Mouse (Mus musculus): Measurements from ENCODE around the gene Slitrk6. TPM values are rescaled to one million over a fixed set of nuclear protein-coding genes. Genes with fewer than 3 reads are reported as not detected.

Gene Slitrk6
- polyA plus RNA-seq, 1 experiment from 2014 or later: 0.04 TPM

- ATAC-seq (no peak), DNase-seq (no peak)
- no peaks in the 10 kb centered on the region for H3K27me3 ChIP-seq (ENCODE audit: insufficient read depth, low read length)
- H3K36me3 ChIP-seq (replicated peaks; ENCODE audit: insufficient read depth, low read length): no peaks in the 10 kb centered on the region
- H3K4me1 ChIP-seq (ENCODE audit: insufficient read depth): no peaks in the 10 kb centered on the region
- no peak overlapping the region for H3K4me3 ChIP-seq (ENCODE audit: low read depth, low read length)
- no peak overlapping the region for H3K27ac ChIP-seq (ENCODE audit: low read depth)
- TF ChIP-seq EP300 (IDR thresholded peaks at IDR 0.05; ENCODE audit: low read depth): no peak
- no peak for TF ChIP-seq CTCF (IDR thresholded peaks at IDR 0.05; ENCODE audit: low read depth)
- no peaks in the 10 kb centered on the region for H3K9me3 ChIP-seq (ENCODE audit: low read length)
- no peak overlapping the region for H3K9ac ChIP-seq (replicated peaks)
- H3K4me2 ChIP-seq (ENCODE audit: low read depth, low read length): no peak overlapping the region
- 79% methylated on average over 7 of the region's 7 CpGs for WGBS (ENCODE audit: insufficient replicate concordance)
Observed at GRCm38 (mm10) chr14:110739861-110740260, 15.1 kb downstream of the Slitrk6 start.

- TF ChIP-seq EP300 (IDR thresholded peaks at IDR 0.05; ENCODE audit: low read depth) (no peak), CTCF (IDR thresholded peaks at IDR 0.05; ENCODE audit: low read depth) (no peak)
- DNase-seq (no peak), ATAC-seq (no peak)
- no peak overlapping the region for H3K27ac ChIP-seq (ENCODE audit: low read depth)
- no peaks in the 10 kb centered on the region for H3K27me3 ChIP-seq (ENCODE audit: insufficient read depth, low read length)
- H3K9ac ChIP-seq (replicated peaks): no peak overlapping the region
- H3K36me3 ChIP-seq (replicated peaks; ENCODE audit: insufficient read depth, low read length): no peaks in the 10 kb centered on the region
- H3K4me3 ChIP-seq (ENCODE audit: low read depth, low read length): no peak overlapping the region
- H3K4me1 ChIP-seq (ENCODE audit: insufficient read depth): no peaks in the 10 kb centered on the region
- 70% methylated on average over 1 of the region's 1 CpGs for WGBS (ENCODE audit: insufficient replicate concordance)
- no peaks in the 10 kb centered on the region for H3K9me3 ChIP-seq (ENCODE audit: low read length)
- H3K4me2 ChIP-seq (ENCODE audit: low read depth, low read length): no peak overlapping the region
Observed at GRCm38 (mm10) chr14:110739368-110739767, 15.6 kb downstream of the Slitrk6 start.

GRCm38 (mm10) chr14:110728344-110728910, 26.5 kb downstream of the Slitrk6 start:
- Histone ChIP-seq H3K9ac (replicated peaks) (no peak overlapping the region), H3K27ac (ENCODE audit: low read depth) (no peak overlapping the region), H3K27me3 (ENCODE audit: insufficient read depth, low read length) (no peaks in the 10 kb centered on the region), H3K36me3 (replicated peaks; ENCODE audit: insufficient read depth, low read length) (no peaks in the 10 kb centered on the region), H3K9me3 (ENCODE audit: low read length) (no peaks in the 10 kb centered on the region), H3K4me3 (ENCODE audit: low read depth, low read length) (no peak overlapping the region), H3K4me2 (ENCODE audit: low read depth, low read length) (no peak overlapping the region), H3K4me1 (ENCODE audit: insufficient read depth) (no peaks in the 10 kb centered on the region)
- 43% methylated on average over 4 of the region's 4 CpGs for WGBS (ENCODE audit: insufficient replicate concordance)
- ATAC-seq (no peak), DNase-seq (no peak)
- TF ChIP-seq EP300 (IDR thresholded peaks at IDR 0.05; ENCODE audit: low read depth): no peak
- no peak for TF ChIP-seq CTCF (IDR thresholded peaks at IDR 0.05; ENCODE audit: low read depth)

- WGBS (ENCODE audit: insufficient replicate concordance): 58% methylated on average over 2 of the region's 2 CpGs
- no peak overlapping the region for H3K27ac ChIP-seq (ENCODE audit: low read depth)
- no peak for TF ChIP-seq EP300 (IDR thresholded peaks at IDR 0.05; ENCODE audit: low read depth)
- H3K9me3 ChIP-seq (ENCODE audit: low read length): no peaks in the 10 kb centered on the region
- no peaks in the 10 kb centered on the region for H3K27me3 ChIP-seq (ENCODE audit: insufficient read depth, low read length)
- H3K9ac ChIP-seq (replicated peaks): no peak overlapping the region
- no peak overlapping the region for H3K4me3 ChIP-seq (ENCODE audit: low read depth, low read length)
- H3K36me3 ChIP-seq (replicated peaks; ENCODE audit: insufficient read depth, low read length): no peaks in the 10 kb centered on the region
- no peaks in the 10 kb centered on the region for H3K4me1 ChIP-seq (ENCODE audit: insufficient read depth)
- no peak for DNase-seq
- H3K4me2 ChIP-seq (ENCODE audit: low read depth, low read length): no peak overlapping the region
- no peak for ATAC-seq
Observed at GRCm38 (mm10) chr14:110724026-110724576, 30.8 kb downstream of the Slitrk6 start.

Data from liver, postnatal 0 days (tissue).